Mouse (Mus musculus): ENCODE measurements at regions not wholly inside any gene's neighbourhood (a gene's known extent, or its start where the extent isn't known, plus 50 kb on each side); places are given as distances from the start of the nearest gene placed in this dataset.
"Not testable (repeated sequence)": the region's sequence is repeated elsewhere in the genome, so short reads cannot be mapped to it uniquely, and the experiment has no call there.

DNA sequence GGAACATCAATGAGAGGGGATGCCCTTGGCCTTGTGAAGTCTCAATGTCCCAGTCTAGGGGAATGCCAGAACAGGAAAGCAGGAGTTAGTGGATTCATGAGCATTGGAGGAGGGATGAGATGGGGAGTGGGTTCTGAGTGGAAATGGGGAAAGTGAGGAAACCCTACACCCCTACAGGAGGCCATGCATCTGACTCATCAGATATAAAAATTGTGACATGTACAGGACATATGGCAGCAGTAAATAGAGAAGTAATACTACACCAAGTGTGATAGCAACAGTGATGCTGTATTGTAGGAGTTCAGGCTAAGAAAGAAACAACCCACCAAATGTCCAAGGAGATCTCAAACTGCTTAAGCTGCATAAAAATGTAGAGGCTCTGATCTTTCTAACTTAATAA, 582.7 kb upstream of the Zfp386 start:
- H3K9ac ChIP-seq (ENCODE audit: low read depth, low read length); H3K36me3 ChIP-seq (ENCODE audit: control insufficient read depth, insufficient read depth, low read length); H3K27ac ChIP-seq (ENCODE audit: low read depth, low read length); DNase-seq (ENCODE audit: low spot score); ATAC-seq (replicated peaks; ENCODE audit: low FRiP score); H3K27me3 ChIP-seq (replicated peaks; ENCODE audit: control insufficient read depth, insufficient read depth, low read length); H3K4me2 ChIP-seq; H3K9me3 ChIP-seq (ENCODE audit: control insufficient read depth, low read length); H3K4me1 ChIP-seq (replicated peaks; ENCODE audit: control insufficient read depth, insufficient read depth, low read length); H3K4me3 ChIP-seq (ENCODE audit: low read depth, low read length): not testable (repeated sequence)

DNA sequence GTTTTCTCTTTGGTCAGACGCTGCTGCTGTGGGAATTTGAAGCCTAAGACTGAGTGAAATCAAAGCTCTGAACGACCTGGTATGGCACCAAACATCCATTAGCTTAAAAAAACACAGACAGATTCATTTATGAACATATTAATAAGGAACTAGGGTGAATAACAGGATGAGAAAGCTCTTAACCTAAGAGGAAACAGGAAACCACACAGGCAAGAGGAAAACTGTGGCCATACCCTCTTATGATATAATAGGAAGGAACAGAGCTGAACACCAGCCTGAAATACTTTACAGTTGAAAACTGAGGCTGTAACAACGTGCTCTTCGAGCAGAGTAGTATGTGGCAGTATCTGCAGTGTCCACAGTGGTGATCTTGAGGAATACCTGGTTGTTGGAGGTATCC, 579.5 kb upstream of the Zfp386 start:
- not testable (repeated sequence) for H3K27ac ChIP-seq (ENCODE audit: low read depth, low read length); DNase-seq (ENCODE audit: low spot score); H3K27me3 ChIP-seq (replicated peaks; ENCODE audit: control insufficient read depth, insufficient read depth, low read length); ATAC-seq (replicated peaks; ENCODE audit: low FRiP score); H3K4me3 ChIP-seq (ENCODE audit: low read depth, low read length); H3K9ac ChIP-seq (ENCODE audit: low read depth, low read length); H3K9me3 ChIP-seq (ENCODE audit: control insufficient read depth, low read length); H3K4me1 ChIP-seq (replicated peaks; ENCODE audit: control insufficient read depth, insufficient read depth, low read length); H3K36me3 ChIP-seq (ENCODE audit: control insufficient read depth, insufficient read depth, low read length); H3K4me2 ChIP-seq
- 44% methylated on average over 4 of the region's 4 CpGs for WGBS

GRCm38 (mm10) chr12:115468569-115468968, 579.0 kb upstream of the Zfp386 start:
- H3K27ac ChIP-seq (ENCODE audit: low read depth, low read length); H3K9me3 ChIP-seq (ENCODE audit: control insufficient read depth, low read length); DNase-seq (ENCODE audit: low spot score); H3K36me3 ChIP-seq (ENCODE audit: control insufficient read depth, insufficient read depth, low read length); H3K4me2 ChIP-seq; H3K9ac ChIP-seq (ENCODE audit: low read depth, low read length); ATAC-seq (replicated peaks; ENCODE audit: low FRiP score); H3K4me1 ChIP-seq (replicated peaks; ENCODE audit: control insufficient read depth, insufficient read depth, low read length); H3K4me3 ChIP-seq (ENCODE audit: low read depth, low read length); H3K27me3 ChIP-seq (replicated peaks; ENCODE audit: control insufficient read depth, insufficient read depth, low read length): not testable (repeated sequence)

DNA sequence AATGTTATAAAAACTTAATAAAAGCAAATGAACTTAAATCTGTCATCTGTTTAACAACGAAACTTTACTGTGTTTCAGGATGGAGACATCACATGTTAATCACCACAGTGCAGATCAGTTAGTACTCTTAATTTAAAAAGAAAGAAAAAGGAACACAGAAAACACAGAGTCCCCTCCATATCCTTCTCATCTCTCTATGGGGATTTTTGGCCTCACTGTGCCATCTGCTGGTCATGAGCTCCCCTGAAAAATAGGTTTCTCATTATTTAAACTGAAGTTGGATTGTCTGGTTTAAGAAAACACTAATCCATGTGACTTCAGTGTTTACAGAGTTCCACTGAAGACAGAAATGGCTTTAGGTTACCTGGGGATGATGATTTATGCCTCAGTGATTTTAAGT, 548.7 kb upstream of the Zfp386 start:
- H3K36me3 ChIP-seq (ENCODE audit: control insufficient read depth, insufficient read depth, low read length), result no peaks in the 10 kb centered on the region
- H3K9me3 ChIP-seq (ENCODE audit: control insufficient read depth, low read length), result no peaks in the 10 kb centered on the region
- H3K9ac ChIP-seq (ENCODE audit: low read depth, low read length), result no peak overlapping the region
- no peak overlapping the region for H3K4me3 ChIP-seq (ENCODE audit: low read depth, low read length)
- no peaks in the 10 kb centered on the region for H3K4me1 ChIP-seq (replicated peaks; ENCODE audit: control insufficient read depth, insufficient read depth, low read length)
- DNase-seq (ENCODE audit: low spot score) (no peak), ATAC-seq (replicated peaks; ENCODE audit: low FRiP score) (no peak)
- no peaks in the 10 kb centered on the region for H3K27me3 ChIP-seq (replicated peaks; ENCODE audit: control insufficient read depth, insufficient read depth, low read length)
- 58% methylated on average over 1 of the region's 1 CpGs for WGBS
- no peak overlapping the region for H3K27ac ChIP-seq (ENCODE audit: low read depth, low read length)
- H3K4me2 ChIP-seq, result no peak overlapping the region

DNA sequence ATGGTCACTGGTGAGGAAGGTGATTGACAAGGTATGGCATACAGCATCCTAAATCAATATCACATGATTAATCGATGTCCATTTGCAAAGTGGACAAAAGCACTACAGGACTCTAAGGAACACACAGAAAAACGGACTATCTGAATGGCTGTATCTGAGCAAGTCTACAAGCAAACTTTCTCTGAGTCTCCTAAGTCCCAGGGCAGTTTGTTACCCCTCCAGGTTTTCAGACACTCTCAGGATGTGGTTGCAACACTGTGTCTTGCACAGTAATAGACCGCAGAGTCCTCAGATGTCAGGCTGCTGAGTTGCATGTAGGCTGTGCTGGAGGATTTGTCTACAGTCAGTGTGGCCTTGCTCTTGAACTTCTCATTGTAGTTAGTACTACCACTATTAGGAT, 540.2 kb upstream of the Zfp386 start:
- not testable (repeated sequence) for H3K27ac ChIP-seq (ENCODE audit: low read depth, low read length); H3K4me3 ChIP-seq (ENCODE audit: low read depth, low read length)

DNA sequence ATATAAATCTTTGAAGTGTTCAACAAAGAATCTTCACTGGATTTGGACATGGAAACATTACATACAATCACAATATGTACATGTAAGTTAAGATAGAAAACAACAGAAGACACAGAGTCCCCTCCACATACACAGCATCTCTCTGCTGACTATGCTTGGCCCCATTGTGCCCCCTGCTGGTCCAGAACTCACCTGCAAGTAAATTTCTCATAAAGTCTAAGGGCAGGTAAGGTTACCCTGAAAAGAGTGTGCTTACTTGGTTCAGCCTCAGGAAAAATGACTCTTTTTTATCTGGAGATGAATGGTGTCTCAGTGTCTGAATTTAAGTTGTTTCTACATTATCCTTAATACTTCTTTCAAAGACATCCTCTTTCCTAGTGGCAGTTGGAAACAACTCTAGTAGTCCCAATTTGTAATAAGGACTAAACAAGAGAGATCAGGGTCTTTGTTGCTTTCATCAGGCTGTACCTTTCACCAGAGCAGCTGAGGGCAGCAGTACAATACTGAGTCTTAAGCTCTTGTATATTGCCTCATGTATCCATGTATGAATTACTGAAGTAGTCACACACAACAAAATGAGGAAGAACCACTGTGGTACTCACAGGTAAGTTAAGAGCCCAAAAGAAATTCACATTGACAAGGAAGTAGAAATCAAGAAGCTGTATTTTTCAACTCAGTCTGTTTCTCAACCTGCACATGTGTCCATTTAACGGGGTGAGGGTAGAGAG, 538.7 kb upstream of the Zfp386 start:
- not testable (repeated sequence) for H3K9me3 ChIP-seq (ENCODE audit: control insufficient read depth, low read length); H3K4me2 ChIP-seq; H3K27ac ChIP-seq (ENCODE audit: low read depth, low read length); H3K9ac ChIP-seq (ENCODE audit: low read depth, low read length); H3K36me3 ChIP-seq (ENCODE audit: control insufficient read depth, insufficient read depth, low read length); DNase-seq (ENCODE audit: low spot score); H3K4me3 ChIP-seq (ENCODE audit: low read depth, low read length); H3K4me1 ChIP-seq (replicated peaks; ENCODE audit: control insufficient read depth, insufficient read depth, low read length); ATAC-seq (replicated peaks; ENCODE audit: low FRiP score); H3K27me3 ChIP-seq (replicated peaks; ENCODE audit: control insufficient read depth, insufficient read depth, low read length)
- 22% methylated on average over 1 of the region's 1 CpGs for WGBS

More for the DNA sequence above, 540.2 kb upstream of the Zfp386 start:
- not testable (repeated sequence) for H3K9me3 ChIP-seq (ENCODE audit: control insufficient read depth, low read length); H3K4me2 ChIP-seq; H3K36me3 ChIP-seq (ENCODE audit: control insufficient read depth, insufficient read depth, low read length); H3K27me3 ChIP-seq (replicated peaks; ENCODE audit: control insufficient read depth, insufficient read depth, low read length); H3K9ac ChIP-seq (ENCODE audit: low read depth, low read length); H3K4me1 ChIP-seq (replicated peaks; ENCODE audit: control insufficient read depth, insufficient read depth, low read length); ATAC-seq (replicated peaks; ENCODE audit: low FRiP score); DNase-seq (ENCODE audit: low spot score)
- WGBS, result 59% methylated on average over 3 of the region's 3 CpGs

DNA sequence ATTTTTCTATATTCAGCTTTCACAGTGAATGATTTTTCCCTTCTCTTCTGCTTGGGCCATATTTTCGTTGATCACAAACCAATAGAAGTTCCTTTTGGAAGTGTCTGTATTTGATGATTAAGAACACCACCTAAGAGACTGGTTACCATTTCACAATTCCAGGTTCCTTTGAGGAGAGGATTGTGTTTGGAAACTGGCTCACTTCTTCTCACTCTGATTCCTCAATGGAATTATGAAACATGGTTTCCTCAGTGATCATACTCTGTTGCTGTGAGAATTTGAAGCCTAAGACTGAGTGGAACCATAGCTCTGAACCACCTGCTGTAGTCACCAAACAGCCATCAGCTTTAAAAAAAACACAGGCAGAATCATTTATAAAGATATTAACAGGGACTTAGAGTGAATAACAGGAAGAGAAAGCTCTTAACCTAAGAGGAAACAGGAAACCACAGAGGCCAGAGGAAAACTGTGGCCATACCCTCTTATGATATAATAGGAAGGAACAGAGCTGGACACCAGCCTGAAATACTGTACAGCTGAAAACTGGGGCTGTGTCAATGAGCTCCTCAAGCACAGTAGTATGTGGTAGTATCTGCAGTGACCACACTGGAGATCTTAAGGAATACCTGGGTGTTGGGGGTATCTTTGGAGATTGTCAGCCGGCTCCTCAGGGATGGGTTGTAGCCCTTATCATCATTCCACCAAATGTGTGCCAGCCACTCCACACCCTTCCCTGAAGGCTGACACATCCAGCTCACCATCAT, 528.6 kb upstream of the Zfp386 start:
- DNase-seq (ENCODE audit: low spot score); H3K27ac ChIP-seq (ENCODE audit: low read depth, low read length); H3K4me1 ChIP-seq (replicated peaks; ENCODE audit: control insufficient read depth, insufficient read depth, low read length); H3K9me3 ChIP-seq (ENCODE audit: control insufficient read depth, low read length); ATAC-seq (replicated peaks; ENCODE audit: low FRiP score); H3K4me3 ChIP-seq (ENCODE audit: low read depth, low read length); H3K4me2 ChIP-seq; H3K27me3 ChIP-seq (replicated peaks; ENCODE audit: control insufficient read depth, insufficient read depth, low read length); H3K9ac ChIP-seq (ENCODE audit: low read depth, low read length); H3K36me3 ChIP-seq (ENCODE audit: control insufficient read depth, insufficient read depth, low read length): not testable (repeated sequence)
- WGBS, result 72% methylated on average over 2 of the region's 2 CpGs

GRCm38 (mm10) chr12:115527065-115527464, 520.5 kb upstream of the Zfp386 start:
- H3K9ac ChIP-seq (ENCODE audit: low read depth, low read length), result no peak overlapping the region
- no peaks in the 10 kb centered on the region for H3K36me3 ChIP-seq (ENCODE audit: control insufficient read depth, insufficient read depth, low read length)
- H3K27ac ChIP-seq (ENCODE audit: low read depth, low read length), result no peak overlapping the region
- ATAC-seq (replicated peaks; ENCODE audit: low FRiP score) (no peak), DNase-seq (ENCODE audit: low spot score) (no peak)
- 79% methylated on average over 3 of the region's 3 CpGs for WGBS
- H3K27me3 ChIP-seq (replicated peaks; ENCODE audit: control insufficient read depth, insufficient read depth, low read length), result no peaks in the 10 kb centered on the region
- H3K4me2 ChIP-seq, result no peak overlapping the region
- no peak overlapping the region for H3K4me3 ChIP-seq (ENCODE audit: low read depth, low read length)
- H3K4me1 ChIP-seq (replicated peaks; ENCODE audit: control insufficient read depth, insufficient read depth, low read length), result no peaks in the 10 kb centered on the region
- H3K9me3 ChIP-seq (ENCODE audit: control insufficient read depth, low read length), result 0 out of 2 replicates have a peak, but pooled peaks cover 3% of the 10 kb centered on the region

DNA sequence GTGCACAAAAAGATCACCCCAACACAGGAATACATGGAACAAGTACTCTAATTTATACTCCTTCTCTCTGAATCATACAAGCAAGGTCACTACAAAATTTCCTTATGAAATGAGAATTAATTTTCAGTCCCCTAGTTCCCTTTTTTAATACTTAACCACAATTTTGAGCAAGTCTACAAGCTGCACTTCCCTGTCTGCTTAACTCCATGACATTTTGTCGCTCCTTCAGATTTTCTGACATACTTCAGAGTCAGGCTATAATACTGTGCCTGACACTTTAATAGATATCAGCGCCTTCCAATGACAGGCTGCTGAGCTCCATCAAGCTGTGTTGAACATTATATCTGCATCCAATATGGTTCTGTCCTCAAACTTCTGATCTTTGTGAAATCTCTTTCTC, 505.0 kb upstream of the Zfp386 start:
- H3K36me3 ChIP-seq (ENCODE audit: control insufficient read depth, insufficient read depth, low read length), result no peaks in the 10 kb centered on the region
- no peak overlapping the region for H3K9ac ChIP-seq (ENCODE audit: low read depth, low read length)
- 66% methylated on average over 2 of the region's 2 CpGs for WGBS
- H3K4me2 ChIP-seq, result no peak overlapping the region
- H3K9me3 ChIP-seq (ENCODE audit: control insufficient read depth, low read length), result peaks cover 6% of the 10 kb centered on the region; the same call in 1 of the 2 replicates
- DNase-seq (ENCODE audit: low spot score), result no peak
- ATAC-seq (replicated peaks; ENCODE audit: low FRiP score), result no peak
- no peaks in the 10 kb centered on the region for H3K4me1 ChIP-seq (replicated peaks; ENCODE audit: control insufficient read depth, insufficient read depth, low read length)
- H3K27me3 ChIP-seq (replicated peaks; ENCODE audit: control insufficient read depth, insufficient read depth, low read length), result no peaks in the 10 kb centered on the region
- no peak overlapping the region for H3K4me3 ChIP-seq (ENCODE audit: low read depth, low read length)
- no peak overlapping the region for H3K27ac ChIP-seq (ENCODE audit: low read depth, low read length)
